Mouse (Mus musculus): ENCODE measurements around the gene Chrnb4.

The Chrnb4 gene

GRCm38 (mm10) chr9:55048211-55048880 lies at the start of gene Chrnb4:
Gene Chrnb4 (minus strand): TSS chr9:55048779.
- DNase-seq, result no peak

GRCm38 (mm10) chr9:55096870-55097269 lies 48.3 kb upstream of the Chrnb4 start:
- DNase-seq, result no peak

DNA sequence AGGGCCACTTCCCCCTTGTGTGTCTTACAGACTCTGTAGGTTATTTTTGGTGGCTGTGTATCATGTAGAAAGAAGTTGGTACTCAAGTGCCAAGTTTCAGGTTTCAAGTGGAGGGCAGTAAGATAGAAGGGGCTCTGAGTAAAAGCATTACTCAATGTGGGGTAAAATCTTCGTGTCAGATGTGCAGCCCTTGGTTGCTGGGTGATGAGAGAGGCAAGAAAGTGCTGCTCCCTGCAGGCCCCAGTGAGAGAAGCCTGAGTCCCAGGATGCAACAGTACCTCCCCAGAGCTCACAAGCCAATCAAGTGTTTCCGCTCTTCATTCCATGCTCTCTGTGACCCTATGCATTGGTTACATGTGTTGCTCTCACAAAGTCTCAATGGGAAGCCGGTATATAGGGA lies 47.5 kb upstream of the Chrnb4 start:
- no peak for DNase-seq

GRCm38 (mm10) chr9:55090141-55090540 lies 41.6 kb upstream of the Chrnb4 start:
- no peak for DNase-seq

- no peak for DNase-seq
These were observed 40.6 kb upstream of the Chrnb4 start for GRCm38 (mm10) chr9:55089226-55089625.

- no peak for DNase-seq
These were observed 34.8 kb upstream of the Chrnb4 start for GRCm38 (mm10) chr9:55083154-55083913.

GRCm38 (mm10) chr9:55067965-55068265 lies 19.3 kb upstream of the Chrnb4 start:
- no peak for DNase-seq

DNA sequence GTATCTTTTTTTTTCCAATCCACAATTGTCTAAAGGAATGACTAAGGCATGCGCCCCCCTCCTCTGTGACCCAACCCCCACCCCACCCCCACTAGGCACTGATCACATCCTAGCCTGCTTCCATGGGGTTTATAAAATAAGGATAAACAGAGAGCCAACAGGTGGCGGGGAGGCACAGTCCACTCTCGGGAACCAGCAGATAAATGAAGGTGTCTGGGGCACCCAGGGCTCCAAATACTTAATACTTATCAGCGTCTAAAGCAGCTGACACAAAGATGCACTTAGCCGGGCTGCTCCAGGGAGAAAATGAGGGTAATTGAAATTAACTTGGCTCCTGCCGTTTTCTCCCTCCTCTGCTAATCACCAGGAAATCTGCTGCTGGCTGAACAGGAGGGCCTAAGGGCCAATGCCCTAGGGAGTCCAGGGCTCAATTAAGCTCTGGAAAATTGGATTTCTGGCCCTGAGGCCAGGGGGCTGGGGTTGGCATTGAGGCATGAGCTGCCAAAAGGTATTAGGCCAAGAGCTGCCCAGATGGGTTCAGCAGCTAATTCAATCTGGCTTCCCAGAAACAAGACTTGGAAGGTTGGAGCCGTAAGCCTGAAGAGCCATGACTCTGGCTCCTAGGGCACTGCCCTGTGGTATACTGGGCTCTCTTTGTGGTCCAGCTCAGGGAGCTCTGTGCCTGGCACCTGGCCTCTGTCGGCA lies 18.8 kb upstream of the Chrnb4 start:
- DNase-seq, result no peak

DNA sequence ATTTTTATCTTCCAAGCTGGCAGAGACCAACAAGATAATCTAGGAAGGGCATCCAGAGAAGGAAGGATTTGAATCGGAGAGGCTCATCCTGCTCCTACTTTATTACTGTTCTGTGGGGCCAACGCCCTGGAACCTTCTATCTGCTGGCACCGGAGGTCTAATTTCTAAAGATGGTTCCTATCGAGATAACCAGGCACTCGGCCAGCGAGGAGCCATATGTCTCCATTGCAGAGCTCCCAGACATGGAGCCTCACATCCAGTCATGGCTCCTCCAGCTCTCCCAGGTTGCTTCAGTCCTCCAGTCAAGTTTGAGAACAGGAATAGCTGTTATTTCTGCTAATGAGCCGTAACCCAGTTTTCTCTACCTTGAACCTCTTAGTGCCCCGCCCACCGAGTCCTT lies 16.7 kb upstream of the Chrnb4 start:
- no peak for DNase-seq

GRCm38 (mm10) chr9:55058067-55058466 lies 9.5 kb upstream of the Chrnb4 start:
- peak; percentile 29 to 50 for DNase-seq

DNA sequence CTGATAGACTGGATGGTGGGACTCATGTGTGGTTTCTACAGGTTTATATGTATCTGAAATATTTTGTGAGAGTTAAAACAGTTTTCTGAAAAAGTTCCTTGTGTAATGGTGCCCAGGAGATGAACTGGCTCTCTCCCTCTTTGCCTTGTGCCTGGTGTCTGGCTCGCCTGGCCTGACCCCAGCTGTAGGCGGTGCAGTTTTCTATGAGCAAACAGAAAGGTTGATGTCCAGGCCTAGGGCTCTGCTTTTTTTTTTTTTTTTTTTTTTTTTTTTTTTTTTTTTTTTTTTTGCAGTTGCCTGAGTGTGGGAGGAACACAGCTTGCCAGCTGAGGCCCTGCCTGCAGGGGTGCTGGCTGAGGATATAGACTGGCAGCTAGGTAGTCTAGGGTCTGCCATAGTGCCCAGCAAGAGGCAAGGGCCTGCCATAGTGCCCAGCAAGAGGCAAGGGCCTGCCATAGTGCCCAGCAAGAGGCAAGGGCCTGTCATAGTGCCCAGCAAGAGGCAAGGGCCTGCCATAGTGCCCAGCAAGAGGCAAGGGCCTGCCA lies 6.9 kb upstream of the Chrnb4 start:
- DNase-seq, result peak in 1 of 2 experiments; percentile 18

DNA sequence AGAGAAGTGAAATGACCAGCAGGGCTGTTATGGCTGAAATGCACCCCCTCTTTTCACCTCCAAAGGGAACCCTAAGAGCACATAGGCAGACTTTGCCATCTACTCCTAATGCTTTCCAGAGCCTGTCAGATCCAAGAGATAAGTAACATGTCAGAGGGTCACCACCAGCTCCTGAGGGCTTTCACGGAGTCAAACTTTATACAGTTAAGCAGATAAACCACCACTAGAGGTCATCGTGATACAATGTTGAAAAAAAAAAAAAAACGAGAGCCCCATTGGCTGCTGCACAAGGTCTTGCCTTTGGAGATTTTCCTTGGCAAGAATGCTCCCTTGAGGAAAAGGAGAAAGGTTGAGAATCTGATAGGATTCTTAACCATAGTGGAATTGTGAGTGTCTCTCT lies 1.8 kb downstream of the Chrnb4 start:
- DNase-seq, result no peak

GRCm38 (mm10) chr9:55045001-55045400 lies 3.6 kb downstream of the Chrnb4 start:
- no peak for DNase-seq

DNA sequence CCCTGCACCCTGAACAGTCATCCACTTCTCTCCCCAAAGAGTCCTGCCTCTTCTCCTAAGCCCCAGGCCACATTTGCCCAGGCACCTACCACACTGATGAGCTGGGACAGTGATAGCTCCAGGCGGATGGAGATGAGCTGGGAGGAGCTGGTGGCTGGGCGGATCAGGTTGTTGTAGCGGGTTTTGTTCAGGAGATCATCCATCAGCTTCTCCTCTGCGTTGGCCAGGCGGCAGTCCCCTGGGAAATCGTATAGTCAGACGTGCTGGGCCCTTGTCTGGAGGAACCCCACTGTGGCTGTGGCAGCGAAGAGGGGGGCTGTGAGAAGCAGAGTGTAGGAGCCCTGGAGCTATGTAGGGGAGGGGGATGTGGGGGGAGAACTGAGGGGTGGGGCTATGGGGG lies 4.9 kb downstream of the Chrnb4 start:
- no peak for DNase-seq

GRCm38 (mm10) chr9:55041389-55041788 lies 7.2 kb downstream of the Chrnb4 start:
- no peak for DNase-seq

- DNase-seq, result no peak
These were observed 8.6 kb downstream of the Chrnb4 start for GRCm38 (mm10) chr9:55039983-55040382.

GRCm38 (mm10) chr9:55038948-55039347 lies 9.6 kb downstream of the Chrnb4 start:
- DNase-seq, result no peak

DNA sequence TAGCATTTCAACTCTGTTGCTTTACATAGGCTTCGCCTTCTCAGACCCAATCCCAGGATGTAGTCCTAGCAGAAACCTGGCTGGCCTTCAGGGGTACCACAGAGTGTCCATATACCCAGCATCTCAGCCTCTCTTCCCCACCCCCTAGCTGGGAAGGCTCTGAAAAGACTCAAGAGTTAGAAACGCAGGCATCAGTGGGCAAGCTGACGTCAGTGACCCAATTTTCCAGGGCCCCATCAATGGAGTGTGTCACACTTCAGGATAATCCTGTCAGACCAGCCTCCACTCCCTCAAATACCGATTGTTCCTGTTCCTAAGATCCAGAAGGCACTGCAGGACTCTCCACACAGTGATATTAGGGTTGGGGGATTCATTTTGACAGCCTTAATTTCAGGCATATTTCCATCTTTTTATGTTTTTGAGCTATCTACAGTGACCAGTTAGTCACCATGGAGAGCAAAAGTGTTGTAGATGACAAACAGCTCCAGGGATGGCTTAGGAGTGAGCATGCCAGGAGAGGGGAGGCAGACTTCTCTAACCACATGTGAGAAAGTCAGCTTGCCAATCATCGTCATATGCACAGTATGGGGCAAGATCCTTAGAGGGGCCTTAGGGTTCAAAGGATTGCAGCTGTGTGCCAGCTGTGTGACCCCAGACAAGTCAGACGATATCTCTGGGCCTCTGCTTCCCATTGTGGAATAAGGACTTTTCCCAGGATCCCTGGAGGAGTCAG lies 17.0 kb downstream of the Chrnb4 start:
- DNase-seq, result no peak

DNA sequence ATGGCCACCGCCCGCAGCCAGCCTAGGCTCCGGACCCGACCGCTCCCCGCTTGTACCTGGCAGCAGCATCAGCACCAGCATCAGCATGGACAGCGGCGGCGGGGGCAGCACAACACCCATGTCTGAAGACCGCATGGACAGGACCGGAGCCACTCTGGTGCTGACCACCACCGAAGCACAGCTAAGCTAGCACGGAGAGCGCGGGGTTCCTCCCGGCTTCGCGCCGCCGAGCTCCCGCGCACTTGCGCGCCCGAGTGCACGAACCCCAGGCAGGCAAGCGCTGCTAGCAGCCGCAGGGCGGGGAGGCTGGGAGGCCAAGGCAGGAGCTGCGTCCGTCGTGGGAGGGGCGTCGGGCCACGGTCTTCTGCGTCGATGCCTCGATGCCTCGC lies 22.3 kb downstream of the Chrnb4 start, which contains the start of gene Chrna3:
Gene Chrna3 (minus strand): TSS at position 288 of the 389 bp plus-strand sequence.
- no peak for DNase-seq

GRCm38 (mm10) chr9:55025534-55026274 lies 22.9 kb downstream of the Chrnb4 start:
- no peak for DNase-seq

GRCm38 (mm10) chr9:55023902-55024583 lies 24.5 kb downstream of the Chrnb4 start:
- DNase-seq, result peak; percentile 43 to 84

GRCm38 (mm10) chr9:55023326-55023725 lies 25.3 kb downstream of the Chrnb4 start:
- no peak for DNase-seq

Data from kidney, adult 8-10 months (tissue).